Mouse (Mus musculus): Measurements from ENCODE around the gene Gm10645.

- TF ChIP-seq CTCF (IDR thresholded peaks at IDR 0.05; ENCODE audit: low read depth) (no peak), EP300 (IDR thresholded peaks at IDR 0.05; ENCODE audit: low read depth) (no peak)
Measured at GRCm38 (mm10) chr8:83169127-83169526, 3.2 kb upstream of the Gm10645 start.

Data from liver, embryonic 14.5 days (tissue).